Mouse (Mus musculus): Measurements from ENCODE around the gene Gm11077.

Gm11077 gene

GRCm38 (mm10) chr6:140729272-140729671 is at the start of gene Gm11077:
Gene Gm11077, plus strand, starts transcription at chr6:140729284.
- DNase-seq (ENCODE audit: low read depth, low spot score) = peak; percentile 83

GRCm38 (mm10) chr6:140680713-140681112 is 48.4 kb upstream of the Gm11077 start:
- peak; percentile 83 for DNase-seq (ENCODE audit: low read depth, low spot score)

- DNase-seq (ENCODE audit: low read depth, low spot score) = no peak
Measured at GRCm38 (mm10) chr6:140682829-140683228, 46.3 kb upstream of the Gm11077 start.

- DNase-seq (ENCODE audit: low read depth, low spot score) = peak; percentile 74
Measured at GRCm38 (mm10) chr6:140684403-140684802, 44.7 kb upstream of the Gm11077 start.

- DNase-seq (ENCODE audit: low read depth, low spot score) = no peak
Measured at GRCm38 (mm10) chr6:140689617-140690404, 39.3 kb upstream of the Gm11077 start.

- no peak for DNase-seq (ENCODE audit: low read depth, low spot score)
Measured at GRCm38 (mm10) chr6:140692160-140692559, 36.9 kb upstream of the Gm11077 start.

GRCm38 (mm10) chr6:140696192-140696879 is 32.7 kb upstream of the Gm11077 start:
- no peak for DNase-seq (ENCODE audit: low read depth, low spot score)

- DNase-seq (ENCODE audit: low read depth, low spot score) = no peak
Measured at GRCm38 (mm10) chr6:140697994-140698393, 31.1 kb upstream of the Gm11077 start.

GRCm38 (mm10) chr6:140698596-140698995 is 30.5 kb upstream of the Gm11077 start:
- no peak for DNase-seq (ENCODE audit: low read depth, low spot score)

- no peak for DNase-seq (ENCODE audit: low read depth, low spot score)
Measured at GRCm38 (mm10) chr6:140701259-140701658, 27.8 kb upstream of the Gm11077 start.

- no peak for DNase-seq (ENCODE audit: low read depth, low spot score)
Measured at GRCm38 (mm10) chr6:140705132-140705531, 24.0 kb upstream of the Gm11077 start.

GRCm38 (mm10) chr6:140706056-140706455 is 23.0 kb upstream of the Gm11077 start:
- DNase-seq (ENCODE audit: low read depth, low spot score) = peak; percentile 77

GRCm38 (mm10) chr6:140708059-140708458 is 21.0 kb upstream of the Gm11077 start:
- DNase-seq (ENCODE audit: low read depth, low spot score) = no peak

GRCm38 (mm10) chr6:140709415-140710107 is 19.5 kb upstream of the Gm11077 start:
- DNase-seq (ENCODE audit: low read depth, low spot score) = peak; percentile 46

GRCm38 (mm10) chr6:140712754-140713153 is 16.3 kb upstream of the Gm11077 start:
- peak; percentile 77 for DNase-seq (ENCODE audit: low read depth, low spot score)

GRCm38 (mm10) chr6:140714905-140715365 is 14.1 kb upstream of the Gm11077 start:
- DNase-seq (ENCODE audit: low read depth, low spot score) = peak; percentile 83

GRCm38 (mm10) chr6:140722058-140722457 is 7.0 kb upstream of the Gm11077 start:
- DNase-seq (ENCODE audit: low read depth, low spot score) = no peak

- DNase-seq (ENCODE audit: low read depth, low spot score) = peak; percentile 85
Measured at GRCm38 (mm10) chr6:140730669-140731401, 1.8 kb downstream of the Gm11077 start.

GRCm38 (mm10) chr6:140731402-140731730 is 2.3 kb downstream of the Gm11077 start:
- peak; percentile 38 for DNase-seq (ENCODE audit: low read depth, low spot score)

GRCm38 (mm10) chr6:140732971-140733640 is 4.0 kb downstream of the Gm11077 start:
- peak; percentile 64 for DNase-seq (ENCODE audit: low read depth, low spot score)

- DNase-seq (ENCODE audit: low read depth, low spot score) = peak; percentile 8
Measured at GRCm38 (mm10) chr6:140733641-140733986, 4.5 kb downstream of the Gm11077 start.

Data from R1 (cell line).